Mouse (Mus musculus): Measurements from ENCODE around the gene Srarp. TPM values are rescaled to one million over a fixed set of nuclear protein-coding genes. Genes with fewer than 3 reads are reported as not detected.
A peak's percentile ranks its signal among the peaks of the same experiment; 100 is the strongest.

The Srarp gene
- total and polyA plus RNA-seq, 2 experiments: not detected

GRCm38 (mm10) chr4:141427921-141428320 is 8.0 kb downstream of the Srarp start:
- H3K27me3 ChIP-seq (ENCODE audit: control insufficient read depth, insufficient read depth, low read length): no peaks in the 10 kb centered on the region; the same call in 1 of the 2 replicates
- no peak overlapping the region for H3K4me3 ChIP-seq (ENCODE audit: insufficient read depth, low read depth, low read length)
- no peak for TF ChIP-seq POLR2A (IDR thresholded peaks at IDR 0.05; ENCODE audit: extremely low read depth, insufficient read depth, low read length)
- TF ChIP-seq CTCF (IDR thresholded peaks at IDR 0.05; ENCODE audit: low read depth, low read length): no peak
- H3K36me3 ChIP-seq (ENCODE audit: control insufficient read depth, insufficient read depth, low read length): no peaks in the 10 kb centered on the region
- WGBS: 90% methylated on average over 13 of the region's 13 CpGs
- no peaks in the 10 kb centered on the region for H3K79me2 ChIP-seq (ENCODE audit: control insufficient read depth, insufficient read depth, low read length)
- H3K9ac ChIP-seq (ENCODE audit: low read depth, low read length): no peak overlapping the region
- H3K4me1 ChIP-seq (ENCODE audit: control insufficient read depth, insufficient read depth, low read length): no peaks in the 10 kb centered on the region
- no peak overlapping the region for H3K27ac ChIP-seq (replicated peaks; ENCODE audit: insufficient read depth, low read depth, low read length)
- no peak for DNase-seq (ENCODE audit: extremely low read depth, low read depth, low spot score)

- Histone ChIP-seq H3K79me2 (ENCODE audit: control insufficient read depth, insufficient read depth, low read length) (no peaks in the 10 kb centered on the region), H3K4me3 (ENCODE audit: insufficient read depth, low read depth, low read length) (no peak overlapping the region), H3K27ac (replicated peaks; ENCODE audit: insufficient read depth, low read depth, low read length) (no peak overlapping the region), H3K9ac (ENCODE audit: low read depth, low read length) (no peak overlapping the region), H3K4me1 (ENCODE audit: control insufficient read depth, insufficient read depth, low read length) (no peaks in the 10 kb centered on the region), H3K36me3 (ENCODE audit: control insufficient read depth, insufficient read depth, low read length) (no peaks in the 10 kb centered on the region), H3K27me3 (ENCODE audit: control insufficient read depth, insufficient read depth, low read length) (no peaks in the 10 kb centered on the region; the same call in 1 of the 2 replicates)
- TF ChIP-seq POLR2A (IDR thresholded peaks at IDR 0.05; ENCODE audit: extremely low read depth, insufficient read depth, low read length): no peak
- TF ChIP-seq CTCF (IDR thresholded peaks at IDR 0.05; ENCODE audit: low read depth, low read length): no peak
- WGBS: 82% methylated on average over 10 of the region's 10 CpGs
- DNase-seq (ENCODE audit: extremely low read depth, low read depth, low spot score): no peak
Measured at GRCm38 (mm10) chr4:141426796-141427745, 8.8 kb downstream of the Srarp start.

GRCm38 (mm10) chr4:141425484-141426479 is 10.1 kb downstream of the Srarp start:
- Histone ChIP-seq H3K27me3 (ENCODE audit: control insufficient read depth, insufficient read depth, low read length) (no peaks in the 10 kb centered on the region; the same call in 1 of the 2 replicates), H3K4me3 (ENCODE audit: insufficient read depth, low read depth, low read length) (peak overlapping the region; percentile 12; the same call in 1 of the 2 replicates), H3K79me2 (ENCODE audit: control insufficient read depth, insufficient read depth, low read length) (no peaks in the 10 kb centered on the region), H3K36me3 (ENCODE audit: control insufficient read depth, insufficient read depth, low read length) (no peaks in the 10 kb centered on the region), H3K9ac (ENCODE audit: low read depth, low read length) (no peak overlapping the region), H3K4me1 (ENCODE audit: control insufficient read depth, insufficient read depth, low read length) (no peaks in the 10 kb centered on the region), H3K27ac (replicated peaks; ENCODE audit: insufficient read depth, low read depth, low read length) (no peak overlapping the region)
- DNase-seq (ENCODE audit: extremely low read depth, low read depth, low spot score): no peak
- TF ChIP-seq CTCF (IDR thresholded peaks at IDR 0.05; ENCODE audit: low read depth, low read length): no peak
- no peak for TF ChIP-seq POLR2A (IDR thresholded peaks at IDR 0.05; ENCODE audit: extremely low read depth, insufficient read depth, low read length)
- WGBS: 14% methylated on average over 36 of the region's 36 CpGs

GRCm38 (mm10) chr4:141423691-141424431 is 12.0 kb downstream of the Srarp start:
- Histone ChIP-seq H3K27ac (replicated peaks; ENCODE audit: insufficient read depth, low read depth, low read length) (no peak overlapping the region), H3K27me3 (ENCODE audit: control insufficient read depth, insufficient read depth, low read length) (no peaks in the 10 kb centered on the region; the same call in 1 of the 2 replicates), H3K36me3 (ENCODE audit: control insufficient read depth, insufficient read depth, low read length) (no peaks in the 10 kb centered on the region)

GRCm38 (mm10) chr4:141423288-141423687 is 12.6 kb downstream of the Srarp start:
- 76% methylated on average over 5 of the region's 5 CpGs for WGBS
- H3K9ac ChIP-seq (ENCODE audit: low read depth, low read length): no peak overlapping the region
- H3K36me3 ChIP-seq (ENCODE audit: control insufficient read depth, insufficient read depth, low read length): no peaks in the 10 kb centered on the region
- H3K79me2 ChIP-seq (ENCODE audit: control insufficient read depth, insufficient read depth, low read length): no peaks in the 10 kb centered on the region
- no peaks in the 10 kb centered on the region for H3K4me1 ChIP-seq (ENCODE audit: control insufficient read depth, insufficient read depth, low read length)
- H3K27ac ChIP-seq (replicated peaks; ENCODE audit: insufficient read depth, low read depth, low read length): no peak overlapping the region
- no peaks in the 10 kb centered on the region; the same call in 1 of the 2 replicates for H3K27me3 ChIP-seq (ENCODE audit: control insufficient read depth, insufficient read depth, low read length)
- H3K4me3 ChIP-seq (ENCODE audit: insufficient read depth, low read depth, low read length): no peak overlapping the region
- TF ChIP-seq POLR2A (IDR thresholded peaks at IDR 0.05; ENCODE audit: extremely low read depth, insufficient read depth, low read length): no peak
- TF ChIP-seq CTCF (IDR thresholded peaks at IDR 0.05; ENCODE audit: low read depth, low read length): no peak
- DNase-seq (ENCODE audit: extremely low read depth, low read depth, low spot score): no peak

More at GRCm38 (mm10) chr4:141423691-141424431, 12.0 kb downstream of the Srarp start:
- DNase-seq (ENCODE audit: extremely low read depth, low read depth, low spot score): no peak
- WGBS: 89% methylated on average over 13 of the region's 13 CpGs
- no peak overlapping the region for H3K4me3 ChIP-seq (ENCODE audit: insufficient read depth, low read depth, low read length)
- H3K4me1 ChIP-seq (ENCODE audit: control insufficient read depth, insufficient read depth, low read length): no peaks in the 10 kb centered on the region
- no peak overlapping the region for H3K9ac ChIP-seq (ENCODE audit: low read depth, low read length)
- H3K79me2 ChIP-seq (ENCODE audit: control insufficient read depth, insufficient read depth, low read length): no peaks in the 10 kb centered on the region
- no peak for TF ChIP-seq CTCF (IDR thresholded peaks at IDR 0.05; ENCODE audit: low read depth, low read length)
- no peak for TF ChIP-seq POLR2A (IDR thresholded peaks at IDR 0.05; ENCODE audit: extremely low read depth, insufficient read depth, low read length)
